Mouse (Mus musculus): Measurements from ENCODE around the gene Gale. TPM values are rescaled to one million over a fixed set of nuclear protein-coding genes. Genes with fewer than 3 reads are reported as not detected.

Gale gene
- polyA plus RNA-seq, 1 experiment from 2014 or later, result 32.8 TPM

GRCm38 (mm10) chr4:135946659-135947301 lies 16.7 kb upstream of the Gale start:
- Histone ChIP-seq H3K9ac (replicated peaks) (peak overlapping the region; percentile 66), H3K4me1 (peaks cover 11% of the 10 kb centered on the region), H3K27me3 (no peaks in the 10 kb centered on the region), H3K27ac (replicated peaks) (peak overlapping the region; percentile 58), H3K36me3 (peaks cover 10% of the 10 kb centered on the region), H3K4me3 (peak overlapping the region; percentile 70), H3K9me3 (no peaks in the 10 kb centered on the region), H3K4me2 (replicated peaks) (peak overlapping the region; percentile 91)
- ATAC-seq (ENCODE audit: low FRiP score, low read depth), result 0 out of 2 replicates have a peak, but pooled peaks have one; percentile 19
- WGBS, result 4% methylated on average over 28 of the region's 28 CpGs

- H3K9me3 ChIP-seq, result no peaks in the 10 kb centered on the region
- no peak overlapping the region for H3K9ac ChIP-seq (replicated peaks)
- WGBS, result 94% methylated on average over 8 of the region's 8 CpGs
- H3K4me3 ChIP-seq, result no peak overlapping the region
- no peak overlapping the region for H3K27ac ChIP-seq (replicated peaks)
- H3K27me3 ChIP-seq, result no peaks in the 10 kb centered on the region
- H3K4me2 ChIP-seq (replicated peaks), result no peak overlapping the region
- H3K4me1 ChIP-seq, result peaks cover 11% of the 10 kb centered on the region
- ATAC-seq (ENCODE audit: low FRiP score, low read depth), result no peak
- peaks cover 20% of the 10 kb centered on the region for H3K36me3 ChIP-seq
These were observed 15.4 kb upstream of the Gale start for GRCm38 (mm10) chr4:135948142-135948541.

GRCm38 (mm10) chr4:135949475-135949874 lies 14.1 kb upstream of the Gale start:
- Histone ChIP-seq H3K27ac (replicated peaks) (no peak overlapping the region), H3K4me2 (replicated peaks) (no peak overlapping the region), H3K9ac (replicated peaks) (no peak overlapping the region), H3K27me3 (no peaks in the 10 kb centered on the region), H3K4me1 (peaks cover 11% of the 10 kb centered on the region), H3K36me3 (peaks cover 22% of the 10 kb centered on the region), H3K9me3 (no peaks in the 10 kb centered on the region), H3K4me3 (no peak overlapping the region)
- 90% methylated on average over 10 of the region's 10 CpGs for WGBS
- no peak for ATAC-seq (ENCODE audit: low FRiP score, low read depth)

DNA sequence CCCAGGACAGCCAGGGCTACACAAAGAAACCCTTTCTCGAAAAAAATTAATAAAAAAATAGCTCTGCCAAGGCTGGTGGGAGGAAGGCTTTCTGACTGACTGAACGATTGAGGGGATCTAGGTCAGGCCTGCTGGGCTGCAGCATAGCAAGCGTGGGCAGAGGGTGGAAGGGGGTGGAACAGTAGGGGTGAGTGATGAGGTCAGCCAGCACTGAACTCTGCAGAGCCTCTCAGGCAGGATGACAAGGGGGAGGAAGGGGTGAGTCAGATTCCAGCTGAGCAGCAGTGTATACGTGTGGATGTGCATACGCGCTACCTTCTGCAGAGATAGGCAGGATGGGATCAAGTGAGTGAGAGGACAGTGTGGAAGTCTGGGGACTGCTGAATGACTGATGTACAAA lies 13.6 kb upstream of the Gale start:
- Histone ChIP-seq H3K4me3 (no peak overlapping the region), H3K9ac (replicated peaks) (no peak overlapping the region), H3K27ac (replicated peaks) (no peak overlapping the region), H3K27me3 (no peaks in the 10 kb centered on the region), H3K4me2 (replicated peaks) (no peak overlapping the region), H3K9me3 (no peaks in the 10 kb centered on the region), H3K4me1 (peaks cover 11% of the 10 kb centered on the region), H3K36me3 (peaks cover 22% of the 10 kb centered on the region)
- no peak for ATAC-seq (ENCODE audit: low FRiP score, low read depth)
- 77% methylated on average over 6 of the region's 6 CpGs for WGBS

DNA sequence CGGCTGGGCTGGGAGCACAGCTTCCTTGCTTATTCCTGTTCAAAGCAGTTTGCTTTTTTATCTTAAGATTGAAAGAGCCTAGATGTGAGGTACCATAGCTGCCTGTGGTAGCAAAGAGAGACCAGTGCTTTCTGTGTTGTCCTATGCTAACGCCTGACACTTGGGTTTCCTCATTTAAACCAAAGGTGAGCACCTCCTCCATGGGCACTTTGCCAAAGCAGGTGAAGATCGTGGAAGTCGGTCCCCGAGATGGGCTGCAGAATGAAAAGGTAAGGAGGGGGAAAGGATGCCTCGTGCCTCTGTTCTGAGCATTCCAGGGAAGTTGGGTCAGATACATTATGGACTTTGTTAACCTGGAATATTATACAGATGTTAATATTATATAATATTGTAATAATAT lies 13.2 kb upstream of the Gale start:
- Histone ChIP-seq H3K4me2 (replicated peaks) (no peak overlapping the region), H3K27ac (replicated peaks) (no peak overlapping the region), H3K9me3 (no peaks in the 10 kb centered on the region), H3K9ac (replicated peaks) (no peak overlapping the region), H3K27me3 (no peaks in the 10 kb centered on the region), H3K4me1 (peaks cover 11% of the 10 kb centered on the region), H3K36me3 (peaks cover 22% of the 10 kb centered on the region), H3K4me3 (no peak overlapping the region)
- 91% methylated on average over 6 of the region's 6 CpGs for WGBS
- ATAC-seq (ENCODE audit: low FRiP score, low read depth), result no peak

DNA sequence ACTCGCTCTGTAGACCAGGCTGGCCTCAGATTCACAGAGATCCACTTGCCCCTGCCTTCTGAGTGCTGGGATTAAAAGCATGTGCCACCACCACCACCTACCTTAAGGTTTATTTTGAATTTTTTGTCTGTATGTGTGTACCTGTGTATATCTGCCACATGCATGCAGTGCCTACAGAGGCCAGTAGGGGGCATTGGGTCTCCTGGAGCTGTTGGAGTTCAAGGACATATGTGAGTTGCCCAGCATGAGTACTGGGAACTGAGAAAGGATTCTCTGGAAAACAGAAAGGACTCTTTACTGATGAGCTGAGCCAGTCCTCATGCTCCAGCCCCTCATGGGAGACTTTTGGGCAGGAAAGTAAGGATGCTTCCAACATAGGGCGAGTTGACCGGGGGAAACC lies 12.0 kb upstream of the Gale start:
- Histone ChIP-seq H3K27ac (replicated peaks) (no peak overlapping the region), H3K9ac (replicated peaks) (no peak overlapping the region), H3K9me3 (no peaks in the 10 kb centered on the region), H3K27me3 (no peaks in the 10 kb centered on the region), H3K4me1 (peaks cover 5% of the 10 kb centered on the region), H3K36me3 (peaks cover 31% of the 10 kb centered on the region), H3K4me2 (replicated peaks) (no peak overlapping the region), H3K4me3 (no peak overlapping the region)
- WGBS, result 95% methylated on average over 3 of the region's 3 CpGs
- ATAC-seq (ENCODE audit: low FRiP score, low read depth), result no peak

DNA sequence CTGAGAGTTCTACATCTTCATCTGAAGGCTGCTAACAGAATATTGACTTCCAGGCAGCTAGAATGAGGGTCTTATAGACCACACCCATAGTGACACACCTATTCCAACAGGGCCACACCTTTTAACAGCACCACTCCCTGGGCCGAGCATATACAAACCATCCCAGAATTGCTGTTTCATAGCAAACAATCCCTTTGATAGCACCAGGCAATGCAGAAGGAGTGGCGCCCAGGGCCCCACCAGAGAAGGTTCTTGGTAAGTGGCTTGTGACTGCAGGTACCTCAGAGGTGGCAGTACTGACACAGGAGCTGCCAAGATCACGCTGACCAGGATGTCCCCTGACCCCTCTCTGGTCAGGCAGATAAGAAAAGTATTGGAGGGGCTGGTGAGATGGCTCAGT lies 10.3 kb upstream of the Gale start:
- H3K36me3 ChIP-seq, result peaks cover 40% of the 10 kb centered on the region
- no peaks in the 10 kb centered on the region for H3K27me3 ChIP-seq
- H3K4me2 ChIP-seq (replicated peaks), result no peak overlapping the region
- H3K27ac ChIP-seq (replicated peaks), result no peak overlapping the region
- no peaks in the 10 kb centered on the region for H3K4me1 ChIP-seq
- no peak overlapping the region for H3K4me3 ChIP-seq
- H3K9me3 ChIP-seq, result no peaks in the 10 kb centered on the region
- H3K9ac ChIP-seq (replicated peaks), result no peak overlapping the region
- no peak for ATAC-seq (ENCODE audit: low FRiP score, low read depth)
- 93% methylated on average over 3 of the region's 3 CpGs for WGBS

- 0 out of 2 replicates have a peak, but pooled peaks have one; percentile 56 for ATAC-seq (ENCODE audit: low FRiP score, low read depth)
- Histone ChIP-seq H3K4me1 (no peaks in the 10 kb centered on the region), H3K9ac (replicated peaks) (no peak overlapping the region), H3K4me2 (replicated peaks) (no peak overlapping the region), H3K9me3 (no peaks in the 10 kb centered on the region), H3K27me3 (no peaks in the 10 kb centered on the region), H3K36me3 (peaks cover 51% of the 10 kb centered on the region), H3K4me3 (no peak overlapping the region), H3K27ac (replicated peaks) (no peak overlapping the region)
- WGBS, result 12% methylated on average over 2 of the region's 2 CpGs
These were observed 9.3 kb upstream of the Gale start for GRCm38 (mm10) chr4:135954241-135954640.

DNA sequence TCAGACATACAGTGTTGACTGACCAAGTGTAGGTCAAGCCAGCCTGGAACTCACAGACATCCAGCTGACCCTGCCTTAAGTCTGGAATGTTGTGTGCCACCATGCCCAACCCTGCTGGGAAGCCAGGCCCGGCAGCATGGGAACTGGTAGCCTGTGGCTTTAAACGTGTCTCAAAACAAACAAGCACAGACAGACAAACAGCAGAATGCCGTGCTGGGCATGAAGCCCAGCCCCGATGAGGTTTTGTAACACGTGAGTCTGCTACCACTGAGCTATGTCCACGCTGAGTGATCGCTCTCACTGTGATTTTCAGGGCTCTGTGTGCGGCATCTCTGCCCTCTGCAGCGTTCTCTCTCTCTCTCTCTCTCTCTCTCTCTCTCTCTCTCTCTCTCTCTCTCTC lies 7.6 kb upstream of the Gale start:
- no peak overlapping the region for H3K4me2 ChIP-seq (replicated peaks)
- no peaks in the 10 kb centered on the region for H3K27me3 ChIP-seq
- no peak for ATAC-seq (ENCODE audit: low FRiP score, low read depth)
- no peak overlapping the region for H3K4me3 ChIP-seq
- H3K9me3 ChIP-seq, result no peaks in the 10 kb centered on the region
- 89% methylated on average over 9 of the region's 9 CpGs for WGBS
- no peaks in the 10 kb centered on the region for H3K4me1 ChIP-seq
- no peak overlapping the region for H3K9ac ChIP-seq (replicated peaks)
- H3K36me3 ChIP-seq, result peaks cover 54% of the 10 kb centered on the region
- H3K27ac ChIP-seq (replicated peaks), result no peak overlapping the region

DNA sequence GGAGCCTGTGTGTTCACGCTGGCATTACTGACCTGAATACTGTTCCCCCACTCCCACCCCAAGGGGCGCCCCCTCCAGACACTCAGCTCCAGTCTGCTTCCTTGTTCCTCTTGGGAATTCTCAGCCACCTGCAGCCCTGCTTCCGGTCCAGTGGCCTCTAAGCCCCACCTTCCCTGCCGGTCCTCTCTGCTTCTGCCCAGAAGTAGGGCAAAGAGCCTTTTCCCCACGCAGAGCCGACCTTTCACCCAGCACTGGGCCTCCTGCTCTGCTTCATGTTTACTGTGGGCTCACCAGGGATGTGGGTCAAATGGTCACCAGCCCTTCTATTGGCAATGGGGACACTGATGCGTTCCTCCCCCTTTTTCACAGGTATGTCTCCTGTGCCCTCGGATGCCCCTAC lies 5.2 kb upstream of the Gale start:
- Histone ChIP-seq H3K27ac (replicated peaks) (no peak overlapping the region), H3K4me3 (no peak overlapping the region), H3K9ac (replicated peaks) (no peak overlapping the region), H3K9me3 (no peaks in the 10 kb centered on the region), H3K36me3 (peaks cover 41% of the 10 kb centered on the region), H3K4me1 (peaks cover 8% of the 10 kb centered on the region), H3K27me3 (no peaks in the 10 kb centered on the region), H3K4me2 (replicated peaks) (no peak overlapping the region)
- ATAC-seq (ENCODE audit: low FRiP score, low read depth), result no peak
- 65% methylated on average over 8 of the region's 8 CpGs for WGBS

GRCm38 (mm10) chr4:135960717-135961116 lies 2.8 kb upstream of the Gale start:
- no peak overlapping the region for H3K27ac ChIP-seq (replicated peaks)
- peaks cover 40% of the 10 kb centered on the region for H3K36me3 ChIP-seq
- H3K4me2 ChIP-seq (replicated peaks), result no peak overlapping the region
- peaks cover 19% of the 10 kb centered on the region for H3K4me1 ChIP-seq
- no peak overlapping the region for H3K4me3 ChIP-seq
- ATAC-seq (ENCODE audit: low FRiP score, low read depth), result no peak
- no peaks in the 10 kb centered on the region for H3K9me3 ChIP-seq
- no peak overlapping the region for H3K9ac ChIP-seq (replicated peaks)
- H3K27me3 ChIP-seq, result 0 out of 2 replicates have a peak, but pooled peaks cover 4% of the 10 kb centered on the region
- WGBS, result 19% methylated on average over 5 of the region's 5 CpGs

- Histone ChIP-seq H3K27me3 (0 out of 2 replicates have a peak, but pooled peaks cover 4% of the 10 kb centered on the region), H3K9me3 (no peaks in the 10 kb centered on the region), H3K9ac (replicated peaks) (no peak overlapping the region), H3K36me3 (peaks cover 42% of the 10 kb centered on the region), H3K4me2 (replicated peaks) (no peak overlapping the region), H3K4me1 (peaks cover 19% of the 10 kb centered on the region), H3K27ac (replicated peaks) (no peak overlapping the region), H3K4me3 (no peak overlapping the region)
- no peak for ATAC-seq (ENCODE audit: low FRiP score, low read depth)
- WGBS, result 86% methylated on average over 5 of the region's 5 CpGs
These were observed 1.8 kb upstream of the Gale start for GRCm38 (mm10) chr4:135961709-135962108.

- no peak overlapping the region; the same call in 1 of the 2 replicates for H3K4me2 ChIP-seq (replicated peaks)
- no peak overlapping the region for H3K4me3 ChIP-seq
- H3K27ac ChIP-seq (replicated peaks), result no peak overlapping the region
- H3K9ac ChIP-seq (replicated peaks), result no peak overlapping the region
- peaks cover 45% of the 10 kb centered on the region for H3K36me3 ChIP-seq
- no peak for ATAC-seq (ENCODE audit: low FRiP score, low read depth)
- H3K9me3 ChIP-seq, result no peaks in the 10 kb centered on the region
- 0 out of 2 replicates have a peak, but pooled peaks cover 4% of the 10 kb centered on the region for H3K27me3 ChIP-seq
- H3K4me1 ChIP-seq, result peaks cover 19% of the 10 kb centered on the region
- 88% methylated on average over 7 of the region's 7 CpGs for WGBS
These were observed 1.3 kb upstream of the Gale start for GRCm38 (mm10) chr4:135962198-135962597.
